Mouse (Mus musculus): ENCODE results near the gene Sik1.
A peak's percentile ranks its signal among the peaks of the same experiment; 100 is the strongest.

Gene Sik1

GRCm38 (mm10) chr17:31831097-31831865 lies 24.3 kb downstream of the Sik1 start:
- DNase-seq: no peak

- DNase-seq: no peak
These were observed 25.0 kb downstream of the Sik1 start for GRCm38 (mm10) chr17:31830506-31831075.

- DNase-seq: no peak
These were observed 26.7 kb downstream of the Sik1 start for GRCm38 (mm10) chr17:31828916-31829315.

- no peak for DNase-seq
These were observed 27.5 kb downstream of the Sik1 start for GRCm38 (mm10) chr17:31828118-31828517.

- peak; percentile 85 for DNase-seq
These were observed 28.4 kb downstream of the Sik1 start for GRCm38 (mm10) chr17:31827206-31827605.

GRCm38 (mm10) chr17:31826669-31827068 lies 28.9 kb downstream of the Sik1 start:
- DNase-seq: peak; percentile 65

GRCm38 (mm10) chr17:31825678-31826077 lies 29.9 kb downstream of the Sik1 start:
- no peak for DNase-seq

- DNase-seq: no peak
These were observed 30.8 kb downstream of the Sik1 start for GRCm38 (mm10) chr17:31824812-31825211.

GRCm38 (mm10) chr17:31821136-31821933 lies 34.3 kb downstream of the Sik1 start:
- no peak for DNase-seq

- no peak for DNase-seq
These were observed 35.3 kb downstream of the Sik1 start for GRCm38 (mm10) chr17:31820099-31820846.

GRCm38 (mm10) chr17:31819372-31819771 lies 36.2 kb downstream of the Sik1 start:
- no peak for DNase-seq

GRCm38 (mm10) chr17:31817815-31818214 lies 37.8 kb downstream of the Sik1 start:
- DNase-seq: no peak

- DNase-seq: no peak
These were observed 38.4 kb downstream of the Sik1 start for GRCm38 (mm10) chr17:31817203-31817602.

- DNase-seq: no peak
These were observed 40.8 kb downstream of the Sik1 start for GRCm38 (mm10) chr17:31814848-31815247.

GRCm38 (mm10) chr17:31813938-31814622 lies 41.5 kb downstream of the Sik1 start:
- no peak for DNase-seq

GRCm38 (mm10) chr17:31811333-31811732 lies 44.3 kb downstream of the Sik1 start:
- DNase-seq: no peak

GRCm38 (mm10) chr17:31809894-31810293 lies 45.7 kb downstream of the Sik1 start:
- no peak for DNase-seq

GRCm38 (mm10) chr17:31809136-31809535 lies 46.5 kb downstream of the Sik1 start:
- no peak for DNase-seq

GRCm38 (mm10) chr17:31808082-31808875 lies 47.3 kb downstream of the Sik1 start:
- DNase-seq: no peak

- no peak for DNase-seq
These were observed 49.1 kb downstream of the Sik1 start for GRCm38 (mm10) chr17:31806496-31806895.

- DNase-seq: no peak
These were observed 49.6 kb downstream of the Sik1 start for GRCm38 (mm10) chr17:31806025-31806424.

GRCm38 (mm10) chr17:31805585-31805984 lies 50.0 kb downstream of the Sik1 start:
- DNase-seq: no peak

Measured in lung, postnatal 14 days (tissue).